Mouse (Mus musculus) ES-Bruce4 (cell line): Measurements from ENCODE around the gene Rmnd5b.

Experiments used
- CTCF ChIP-seq: IDR thresholded peaks from one replicate; pipeline ENCODE4 v1.8.1; 2011; ENCODE audit warnings: low read depth, low read length
- EP300 ChIP-seq: IDR thresholded peaks from 2 replicates; pipeline ENCODE4 v1.6.1; 2011; ENCODE audit warnings: low read depth, low read length; ENCODE audit not compliant: insufficient read depth
- POLR2A ChIP-seq: IDR thresholded peaks from one replicate; pipeline ENCODE4 v1.8.1; 2011; ENCODE audit warnings: low read length; ENCODE audit not compliant: insufficient read depth

DNA sequence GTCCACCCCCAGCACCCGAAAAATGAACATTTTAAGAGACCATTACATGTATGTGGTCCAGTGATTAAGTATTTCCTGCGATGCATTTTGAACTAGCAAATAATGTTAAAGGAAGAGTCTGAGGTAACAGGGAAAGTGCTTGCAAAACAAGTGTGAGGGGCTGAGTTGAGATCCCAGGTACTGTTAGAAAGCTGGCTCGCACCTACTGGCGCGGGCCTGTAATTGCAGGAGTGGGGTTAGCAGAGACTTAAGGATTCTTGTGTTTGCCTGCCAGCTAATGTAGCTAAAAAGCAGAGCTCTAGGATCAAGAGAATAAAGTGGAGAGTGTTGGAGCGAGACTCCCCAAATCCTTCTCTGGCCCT is 608 bp upstream of the Rmnd5b start:
- TF ChIP-seq EP300 (no peak), CTCF (peak; percentile 12), POLR2A (no peak)
